Mouse (Mus musculus) intestine, postnatal 0 days (tissue): ENCODE measurements around the gene Nrsn2. TPM values are rescaled to one million over a fixed set of nuclear protein-coding genes. Genes with fewer than 3 reads are reported as not detected.
"Not testable (repeated sequence)": the region's sequence is repeated elsewhere in the genome, so short reads cannot be mapped to it uniquely, and the experiment has no call there.

Experiments used
- ATAC-seq: fragments of 200-750 bp; cut with Nextera tagmentation; 2 replicates; pipeline ENCODE4 v1.8.0; 2017; ENCODE audit warnings: mild to moderate bottlenecking, moderate TSS enrichment, moderate library complexity
- H3K27ac ChIP-seq: fragments of 300-500 bp; sonication (generic); 2 replicates; pipeline ENCODE4 v1.5.1; 2014; ENCODE audit warnings: mild to moderate bottlenecking, low read depth, low read length, moderate library complexity
- H3K27me3 ChIP-seq: fragments of 300-500 bp; sonication (generic); replicated peaks from 2 replicates; pipeline ENCODE4 v1.6.1; 2014; ENCODE audit warnings: low read length, mixed read lengths; ENCODE audit not compliant: control insufficient read depth, insufficient read depth
- H3K36me3 ChIP-seq: fragments of 300-500 bp; sonication (generic); 2 replicates; pipeline ENCODE4 v1.6.1; 2014; ENCODE audit warnings: mild to moderate bottlenecking, moderate library complexity; ENCODE audit not compliant: control insufficient read depth, insufficient read depth
- H3K4me1 ChIP-seq: fragments of 300-500 bp; sonication (generic); replicated peaks from 2 replicates; pipeline ENCODE4 v1.6.1; 2014; ENCODE audit warnings: antibody characterized with exemption, low read length, mixed read lengths; ENCODE audit not compliant: control insufficient read depth, insufficient read depth
- H3K4me2 ChIP-seq: fragments of 300-500 bp; sonication (generic); replicated peaks from 2 replicates; pipeline ENCODE4 v1.6.1; 2014; ENCODE audit warnings: low read depth, mild to moderate bottlenecking, moderate library complexity
- H3K4me3 ChIP-seq: fragments of 300-500 bp; sonication (generic); 2 replicates; pipeline ENCODE4 v1.5.1; 2014; ENCODE audit warnings: low read depth, low read length
- H3K9ac ChIP-seq: fragments of 300-500 bp; sonication (generic); 2 replicates; pipeline ENCODE4 v1.6.1; 2014; ENCODE audit warnings: mild to moderate bottlenecking, low read depth, low read length
- H3K9me3 ChIP-seq: fragments of 300-500 bp; sonication (generic); 2 replicates; pipeline ENCODE4 v1.6.1; 2016; ENCODE audit warnings: mixed run types; ENCODE audit not compliant: control insufficient read depth
- CTCF ChIP-seq: sonication (generic); IDR thresholded peaks from 2 replicates; pipeline ENCODE4 v1.5.1; 2016; ENCODE audit warnings: low read depth, mild to moderate bottlenecking, control low read depth, antibody characterized with exemption, moderate library complexity
- WGBS: fragments of 180-500 bp; shearing (Covaris S2); extraction: QIAGEN DNeasy Blood & Tissue Kit; methylation state at CpG from one replicate; pipeline ENCODE4 v1.1.7; 2014; 5-methylcytosine and 5-hydroxymethylcytosine counted together
- polyA plus RNA-seq: library from polyadenylated mRNA; unstranded; fragments of >200 nt; fragmentation: Nextera tagmentation; extraction: Ambion mirVana; gene quantifications from 2 replicates; pipeline ENCODE4 v1.2.1, GENCODE M21; 2015

Nrsn2 gene
- polyA plus RNA-seq, 1 experiment from 2014 or later = 4.1 TPM

DNA sequence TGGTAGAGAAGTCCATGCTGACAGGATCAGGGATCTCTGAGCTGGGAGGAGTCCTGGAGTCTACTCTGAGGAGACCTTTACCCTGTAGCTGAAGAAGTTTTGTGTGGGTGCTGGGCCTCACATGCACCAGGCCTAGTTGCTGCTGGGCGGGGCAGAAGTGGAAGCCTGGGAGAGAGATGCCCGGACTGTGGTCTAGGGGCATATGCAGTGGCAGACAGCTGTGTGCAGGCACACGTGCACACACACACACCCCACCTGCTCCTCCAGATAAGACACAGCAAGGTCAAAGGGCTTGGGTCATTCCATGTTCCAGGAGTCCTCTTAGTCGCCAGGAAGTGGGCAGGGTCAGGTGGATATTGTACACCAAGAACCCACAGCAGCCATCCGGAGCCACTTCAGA, 16.8 kb downstream of the Nrsn2 start:
- no peaks in the 10 kb centered on the region for H3K4me1 ChIP-seq

DNA sequence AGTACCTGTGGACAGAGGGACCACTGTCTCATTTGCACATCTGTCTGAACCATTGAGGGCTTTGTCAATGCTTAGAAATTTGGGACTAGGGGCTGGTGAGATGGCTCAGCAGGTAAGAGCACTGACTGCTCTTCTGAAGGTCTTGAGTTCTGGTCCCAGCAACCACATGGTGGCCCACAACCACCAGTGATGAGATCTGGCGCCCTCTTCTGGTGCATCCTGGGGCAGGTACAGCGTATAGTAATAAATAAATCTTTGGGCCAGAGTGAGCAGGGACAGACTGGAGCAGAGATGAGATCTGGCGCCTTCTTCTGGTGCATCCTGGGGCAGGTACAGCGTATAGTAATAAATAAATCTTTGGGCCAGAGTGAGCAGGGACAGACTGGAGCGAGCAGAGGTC, 17.5 kb downstream of the Nrsn2 start:
- H3K27me3 ChIP-seq, H3K4me1 ChIP-seq, H3K4me3 ChIP-seq, H3K9ac ChIP-seq, H3K9me3 ChIP-seq, H3K27ac ChIP-seq, ATAC-seq, H3K36me3 ChIP-seq, H3K4me2 ChIP-seq: not testable (repeated sequence)
- 77% methylated on average over 5 of the region's 5 CpGs for WGBS
- peak; percentile 62 for TF ChIP-seq CTCF

More for the DNA sequence above, 16.8 kb downstream of the Nrsn2 start:
- 26% methylated on average over 5 of the region's 5 CpGs for WGBS
- Histone ChIP-seq H3K27me3 (no peaks in the 10 kb centered on the region), H3K4me2 (no peak overlapping the region), H3K9ac (no peak overlapping the region), H3K4me3 (no peak overlapping the region), H3K27ac (no peak overlapping the region), H3K9me3 (no peaks in the 10 kb centered on the region), H3K36me3 (no peaks in the 10 kb centered on the region)
- TF ChIP-seq CTCF = no peak
- peak; percentile 79 for ATAC-seq

DNA sequence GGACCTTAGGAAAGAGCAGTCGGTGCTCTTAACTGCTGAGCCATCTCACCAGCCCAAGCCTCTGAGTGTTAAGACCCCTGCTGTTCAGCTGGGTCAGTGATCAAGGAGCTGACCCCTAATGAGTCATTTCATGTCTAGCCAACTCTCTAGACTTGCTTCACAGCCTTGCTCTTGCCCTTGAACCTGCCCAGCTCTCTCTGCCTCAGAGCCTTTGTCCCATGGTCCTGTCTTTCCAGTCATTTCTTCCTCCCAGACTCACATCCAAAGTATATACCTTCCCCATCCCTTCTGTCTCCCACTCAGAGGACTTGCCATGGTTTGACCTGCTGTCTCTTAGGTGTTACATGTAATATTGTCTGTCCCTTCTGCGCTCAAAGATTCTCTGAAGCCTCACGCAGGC, 19.2 kb downstream of the Nrsn2 start:
- WGBS = 88% methylated on average over 3 of the region's 3 CpGs
- no peaks in the 10 kb centered on the region for H3K36me3 ChIP-seq
- no peaks in the 10 kb centered on the region for H3K4me1 ChIP-seq
- no peak overlapping the region for H3K4me2 ChIP-seq
- H3K9ac ChIP-seq = no peak overlapping the region
- no peaks in the 10 kb centered on the region for H3K9me3 ChIP-seq
- no peak for TF ChIP-seq CTCF
- no peak for ATAC-seq
- no peak overlapping the region for H3K4me3 ChIP-seq
- no peaks in the 10 kb centered on the region for H3K27me3 ChIP-seq
- no peak overlapping the region for H3K27ac ChIP-seq

DNA sequence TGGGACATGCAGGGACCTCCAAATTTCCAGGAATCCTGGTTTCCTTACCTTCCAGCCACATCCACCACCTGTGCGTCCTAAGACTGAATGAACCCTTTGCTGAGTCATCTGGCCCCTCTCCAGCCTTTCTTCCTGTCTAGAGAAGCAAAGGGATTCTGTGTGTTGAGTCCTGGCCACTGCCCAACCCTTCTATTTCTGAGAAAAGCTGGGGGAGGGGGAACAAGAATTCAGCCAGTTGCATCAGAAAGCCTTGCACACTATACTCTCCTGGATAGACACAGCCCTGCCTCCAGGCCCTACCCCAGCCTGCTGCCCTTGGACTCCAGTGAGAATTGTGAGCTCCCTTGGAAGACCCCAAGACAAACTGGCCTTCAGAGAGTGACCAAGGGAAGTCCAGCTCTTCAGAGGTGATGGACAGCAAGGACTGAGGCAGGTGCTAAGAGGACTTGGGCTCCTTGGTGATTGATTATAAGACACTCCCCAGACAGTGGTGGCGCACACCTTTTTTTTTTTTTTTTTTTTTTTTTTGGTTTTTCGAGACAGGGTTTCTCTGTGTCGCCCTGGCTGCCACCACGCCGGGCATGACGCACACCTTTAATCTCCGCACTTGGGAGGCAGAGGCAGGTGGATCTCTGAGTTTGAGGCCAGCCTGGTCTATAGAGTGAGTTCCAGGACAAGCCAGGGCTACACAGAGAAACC, 26.4 kb downstream of the Nrsn2 start:
- Histone ChIP-seq H3K36me3 (no peaks in the 10 kb centered on the region), H3K4me3 (no peak overlapping the region), H3K9me3 (no peaks in the 10 kb centered on the region), H3K9ac (no peak overlapping the region), H3K4me2 (no peak overlapping the region), H3K4me1 (no peaks in the 10 kb centered on the region), H3K27me3 (no peaks in the 10 kb centered on the region), H3K27ac (no peak overlapping the region)
- ATAC-seq = peak; percentile 47
- no peak for TF ChIP-seq CTCF
- 83% methylated on average over 8 of the region's 8 CpGs for WGBS

DNA sequence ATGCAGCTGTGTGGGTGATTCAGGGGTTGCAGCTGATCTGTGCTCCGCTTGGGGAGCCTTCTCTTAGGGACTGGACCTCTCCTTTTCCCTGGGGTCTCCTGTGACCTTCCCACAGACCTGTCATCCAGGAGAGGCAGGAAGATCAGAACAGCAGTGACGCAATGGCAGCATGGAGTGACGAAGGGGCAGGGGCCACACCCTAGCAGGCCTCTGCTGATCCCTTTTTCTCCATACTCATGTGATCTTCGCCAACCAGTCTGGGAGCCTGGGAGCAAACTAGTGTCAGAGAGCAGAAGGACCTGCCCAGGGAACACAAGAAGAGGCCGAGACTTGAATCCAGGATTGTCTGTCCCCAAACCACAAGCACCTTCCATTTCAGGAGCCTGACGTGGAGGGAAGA, 27.2 kb downstream of the Nrsn2 start:
- no peak overlapping the region for H3K4me3 ChIP-seq
- no peak overlapping the region for H3K27ac ChIP-seq
- no peaks in the 10 kb centered on the region for H3K9me3 ChIP-seq
- no peaks in the 10 kb centered on the region for H3K27me3 ChIP-seq
- no peaks in the 10 kb centered on the region for H3K36me3 ChIP-seq
- H3K9ac ChIP-seq = no peak overlapping the region
- H3K4me2 ChIP-seq = no peak overlapping the region
- 70% methylated on average over 6 of the region's 6 CpGs for WGBS
- ATAC-seq = peak; percentile 26; the same call in 1 of the 2 replicates
- no peaks in the 10 kb centered on the region for H3K4me1 ChIP-seq
- no peak for TF ChIP-seq CTCF

DNA sequence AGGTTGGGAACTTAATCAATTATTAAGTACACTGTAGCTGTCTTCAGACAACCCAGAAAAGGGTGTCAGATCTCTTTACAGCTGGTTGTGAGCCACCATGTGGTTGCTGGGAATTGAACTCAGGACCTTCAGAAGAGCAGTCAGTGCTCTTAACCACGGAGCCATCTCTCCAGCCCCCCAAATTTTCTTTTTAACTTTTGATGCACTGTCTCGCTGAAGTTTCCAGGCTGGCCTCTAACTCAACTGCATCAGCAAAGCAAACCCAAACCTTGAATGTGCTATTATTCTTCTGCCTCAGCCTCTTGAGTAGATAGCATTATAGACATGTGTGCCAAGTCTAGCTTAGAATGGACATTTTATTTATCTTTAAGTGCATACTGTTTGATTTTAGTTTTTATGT, 28.7 kb downstream of the Nrsn2 start:
- 69% methylated on average over 2 of the region's 2 CpGs for WGBS
- Histone ChIP-seq H3K4me3 (no peak overlapping the region), H3K9me3 (no peaks in the 10 kb centered on the region), H3K4me1 (no peaks in the 10 kb centered on the region), H3K9ac (no peak overlapping the region), H3K4me2 (no peak overlapping the region), H3K36me3 (no peaks in the 10 kb centered on the region), H3K27me3 (no peaks in the 10 kb centered on the region), H3K27ac (no peak overlapping the region)
- ATAC-seq = no peak
- TF ChIP-seq CTCF = no peak
